Mouse (Mus musculus) hindbrain, embryonic 12.5 days (tissue): Measurements from ENCODE around the gene D1Ertd622e. TPM values are rescaled to one million over a fixed set of nuclear protein-coding genes. Genes with fewer than 3 reads are reported as not detected.

ENCODE experiments used
- ATAC-seq: fragments of 200-750 bp; cut with Nextera tagmentation; 2 replicates; pipeline ENCODE4 v1.8.0; 2017; ENCODE audit warnings: moderate TSS enrichment; ENCODE audit not compliant: low FRiP score
- H3K27ac ChIP-seq: fragments of 300-500 bp; sonication (generic); 2 replicates; pipeline ENCODE4 v1.5.1; 2016; ENCODE audit warnings: mild to moderate bottlenecking
- H3K27me3 ChIP-seq: fragments of 300-500 bp; sonication (generic); 2 replicates; pipeline ENCODE4 v1.6.1; 2016; ENCODE audit warnings: mild to moderate bottlenecking
- H3K36me3 ChIP-seq: fragments of 300-500 bp; sonication (generic); 2 replicates; pipeline ENCODE4 v1.6.1; 2016; ENCODE audit warnings: mild to moderate bottlenecking
- H3K4me1 ChIP-seq: fragments of 300-500 bp; sonication (generic); 2 replicates; pipeline ENCODE4 v1.6.1; 2016
- H3K4me2 ChIP-seq: fragments of 300-500 bp; sonication (generic); replicated peaks from 2 replicates; pipeline ENCODE4 v1.6.1; 2016; ENCODE audit warnings: mild to moderate bottlenecking
- H3K4me3 ChIP-seq: fragments of 300-500 bp; sonication (generic); 2 replicates; pipeline ENCODE4 v1.5.1; 2016; ENCODE audit warnings: mild to moderate bottlenecking
- H3K9ac ChIP-seq: fragments of 300-500 bp; sonication (generic); 2 replicates; pipeline ENCODE4 v1.6.1; 2016; ENCODE audit warnings: mild to moderate bottlenecking, moderate library complexity
- H3K9me3 ChIP-seq: fragments of 300-500 bp; sonication (generic); replicated peaks from 2 replicates; pipeline ENCODE4 v1.6.1; 2016; ENCODE audit warnings: mild to moderate bottlenecking
- WGBS: fragments of 180-500 bp; shearing (Covaris S2); methylation state at CpG from one replicate; pipeline ENCODE4 v1.1.7; 2016; 5-methylcytosine and 5-hydroxymethylcytosine counted together
- polyA plus RNA-seq: library from polyadenylated mRNA; unstranded; fragments of >200 nt; fragmentation: Nextera tagmentation; extraction: Ambion mirVana; gene quantifications from 2 replicates; pipeline ENCODE4 v1.2.1, GENCODE M21; 2016

D1Ertd622e gene
- 34.0 and 37.8 TPM in 2 replicates for polyA plus RNA-seq

- Histone ChIP-seq H3K27ac (peak within 1 kb of the TSS; percentile 97), H3K9me3 (no peaks in the 10 kb centered on the region), H3K36me3 (no peaks in the 10 kb centered on the region), H3K4me3 (peak within 1 kb of the TSS; percentile 91), H3K27me3 (no peaks in the 10 kb centered on the region), H3K4me2 (peak within 1 kb of the TSS; percentile 73), H3K9ac (peak within 1 kb of the TSS; percentile 92), H3K4me1 (peaks cover 24% of the 10 kb centered on the region)
- WGBS = under 1% methylated on average over 80 of the region's 106 CpGs
- ATAC-seq = peak; percentile 94
Measured at GRCm38 (mm10) chr1:97661406-97662241, at the start of gene D1Ertd622e. Gene D1Ertd622e, minus strand, starts transcription at chr1:97662074.

GRCm38 (mm10) chr1:97710520-97710919, 48.6 kb upstream of the D1Ertd622e start:
- no peak for ATAC-seq
- H3K9me3 ChIP-seq = no peaks in the 10 kb centered on the region
- H3K27ac ChIP-seq = no peak overlapping the region
- H3K4me2 ChIP-seq = no peak overlapping the region
- H3K27me3 ChIP-seq = no peaks in the 10 kb centered on the region
- peaks cover 39% of the 10 kb centered on the region for H3K36me3 ChIP-seq
- no peaks in the 10 kb centered on the region for H3K4me1 ChIP-seq
- 91% methylated on average over 3 of the region's 3 CpGs for WGBS
- no peak overlapping the region for H3K4me3 ChIP-seq
- H3K9ac ChIP-seq = no peak overlapping the region

GRCm38 (mm10) chr1:97705389-97705788, 43.5 kb upstream of the D1Ertd622e start:
- Histone ChIP-seq H3K36me3 (peaks cover 22% of the 10 kb centered on the region), H3K4me3 (no peak overlapping the region), H3K4me1 (no peaks in the 10 kb centered on the region), H3K9ac (no peak overlapping the region), H3K4me2 (no peak overlapping the region), H3K27me3 (no peaks in the 10 kb centered on the region), H3K27ac (no peak overlapping the region), H3K9me3 (no peaks in the 10 kb centered on the region)
- no peak for ATAC-seq

GRCm38 (mm10) chr1:97704646-97705045, 42.8 kb upstream of the D1Ertd622e start:
- H3K4me3 ChIP-seq = no peak overlapping the region
- no peak overlapping the region for H3K9ac ChIP-seq
- no peaks in the 10 kb centered on the region for H3K27me3 ChIP-seq
- ATAC-seq = no peak
- 91% methylated on average over 1 of the region's 1 CpGs for WGBS
- no peaks in the 10 kb centered on the region for H3K9me3 ChIP-seq
- peaks cover 18% of the 10 kb centered on the region for H3K36me3 ChIP-seq
- no peak overlapping the region for H3K27ac ChIP-seq
- no peaks in the 10 kb centered on the region for H3K4me1 ChIP-seq
- H3K4me2 ChIP-seq = no peak overlapping the region

- Histone ChIP-seq H3K9ac (no peak overlapping the region), H3K4me2 (peak overlapping the region; percentile 13; the same call in 1 of the 2 replicates), H3K4me1 (0 out of 2 replicates have a peak, but pooled peaks cover 5% of the 10 kb centered on the region), H3K9me3 (no peaks in the 10 kb centered on the region), H3K27me3 (no peaks in the 10 kb centered on the region), H3K36me3 (no peaks in the 10 kb centered on the region), H3K4me3 (no peak overlapping the region), H3K27ac (no peak overlapping the region)
- ATAC-seq = peak; percentile 57
- 25% methylated on average over 11 of the region's 11 CpGs for WGBS
Measured at GRCm38 (mm10) chr1:97698956-97699570, 37.2 kb upstream of the D1Ertd622e start.

GRCm38 (mm10) chr1:97697273-97697672, 35.4 kb upstream of the D1Ertd622e start:
- ATAC-seq = no peak
- H3K4me3 ChIP-seq = no peak overlapping the region
- H3K27me3 ChIP-seq = no peaks in the 10 kb centered on the region
- no peaks in the 10 kb centered on the region for H3K9me3 ChIP-seq
- 0 out of 2 replicates have a peak, but pooled peaks cover 5% of the 10 kb centered on the region for H3K4me1 ChIP-seq
- no peak overlapping the region for H3K27ac ChIP-seq
- H3K36me3 ChIP-seq = no peaks in the 10 kb centered on the region
- H3K4me2 ChIP-seq = no peak overlapping the region
- 94% methylated on average over 1 of the region's 1 CpGs for WGBS
- H3K9ac ChIP-seq = no peak overlapping the region

- ATAC-seq = no peak
- H3K9ac ChIP-seq = no peak overlapping the region
- no peaks in the 10 kb centered on the region for H3K36me3 ChIP-seq
- no peaks in the 10 kb centered on the region for H3K9me3 ChIP-seq
- H3K27ac ChIP-seq = no peak overlapping the region
- 0 out of 2 replicates have a peak, but pooled peaks cover 1% of the 10 kb centered on the region for H3K4me1 ChIP-seq
- H3K4me3 ChIP-seq = no peak overlapping the region
- H3K4me2 ChIP-seq = no peak overlapping the region
- H3K27me3 ChIP-seq = no peaks in the 10 kb centered on the region
Measured at GRCm38 (mm10) chr1:97693825-97694224, 32.0 kb upstream of the D1Ertd622e start.

- Histone ChIP-seq H3K27me3 (no peaks in the 10 kb centered on the region), H3K4me2 (no peak overlapping the region), H3K4me3 (no peak overlapping the region), H3K36me3 (no peaks in the 10 kb centered on the region), H3K9ac (no peak overlapping the region), H3K9me3 (no peaks in the 10 kb centered on the region), H3K27ac (no peak overlapping the region), H3K4me1 (no peaks in the 10 kb centered on the region)
- 19% methylated on average over 3 of the region's 3 CpGs for WGBS
- peak; percentile 50; the same call in 1 of the 2 replicates for ATAC-seq
Measured at GRCm38 (mm10) chr1:97688756-97689155, 26.9 kb upstream of the D1Ertd622e start.

GRCm38 (mm10) chr1:97676526-97677177, 14.8 kb upstream of the D1Ertd622e start:
- no peak overlapping the region for H3K4me3 ChIP-seq
- WGBS = 84% methylated on average over 4 of the region's 4 CpGs

GRCm38 (mm10) chr1:97676115-97676514, 14.2 kb upstream of the D1Ertd622e start:
- no peak overlapping the region for H3K4me2 ChIP-seq
- H3K27me3 ChIP-seq = no peaks in the 10 kb centered on the region
- H3K36me3 ChIP-seq = no peaks in the 10 kb centered on the region
- no peaks in the 10 kb centered on the region for H3K9me3 ChIP-seq
- no peaks in the 10 kb centered on the region for H3K4me1 ChIP-seq
- H3K27ac ChIP-seq = no peak overlapping the region
- no peak overlapping the region for H3K9ac ChIP-seq
- WGBS = 55% methylated on average over 2 of the region's 2 CpGs
- no peak overlapping the region for H3K4me3 ChIP-seq
- no peak for ATAC-seq

More at GRCm38 (mm10) chr1:97676526-97677177, 14.8 kb upstream of the D1Ertd622e start:
- no peaks in the 10 kb centered on the region for H3K36me3 ChIP-seq
- no peak overlapping the region for H3K27ac ChIP-seq
- H3K9ac ChIP-seq = no peak overlapping the region
- no peaks in the 10 kb centered on the region for H3K27me3 ChIP-seq
- H3K9me3 ChIP-seq = no peaks in the 10 kb centered on the region
- no peaks in the 10 kb centered on the region for H3K4me1 ChIP-seq
- no peak overlapping the region for H3K4me2 ChIP-seq
- ATAC-seq = no peak

- Histone ChIP-seq H3K9me3 (no peaks in the 10 kb centered on the region), H3K27ac (no peak overlapping the region), H3K4me2 (no peak overlapping the region), H3K27me3 (no peaks in the 10 kb centered on the region), H3K4me3 (no peak overlapping the region), H3K4me1 (no peaks in the 10 kb centered on the region), H3K36me3 (no peaks in the 10 kb centered on the region), H3K9ac (no peak overlapping the region)
- 74% methylated on average over 2 of the region's 2 CpGs for WGBS
- ATAC-seq = no peak
Measured at GRCm38 (mm10) chr1:97672849-97673248, 11.0 kb upstream of the D1Ertd622e start.

GRCm38 (mm10) chr1:97667288-97667687, 5.4 kb upstream of the D1Ertd622e start:
- Histone ChIP-seq H3K9me3 (no peaks in the 10 kb centered on the region), H3K9ac (no peak overlapping the region), H3K36me3 (no peaks in the 10 kb centered on the region), H3K4me3 (no peak overlapping the region), H3K27ac (no peak overlapping the region), H3K4me1 (0 out of 2 replicates have a peak, but pooled peaks cover 2% of the 10 kb centered on the region), H3K4me2 (no peak overlapping the region), H3K27me3 (no peaks in the 10 kb centered on the region)
- WGBS = 91% methylated on average over 1 of the region's 1 CpGs
- no peak for ATAC-seq
